Mouse (Mus musculus) gastrocnemius, adult 18-20 months (tissue): Measurements from ENCODE around the gene Ctc1. TPM values are rescaled to one million over a fixed set of nuclear protein-coding genes. Genes with fewer than 3 reads are reported as not detected.

Experiments
- DNase-seq: peaks from one replicate; pipeline ENCODE4 v3.0.0; 2021; ENCODE audit warnings: low spot score
- total RNA-seq, 2 experiments: library from RNA; stranded (reverse); gene quantifications; 2 replicates each; pipeline ENCODE4 v1.2.3; 2021

The Ctc1 gene
- total RNA-seq, 2 experiments from 2014 or later = 9.4 to 9.5 TPM

DNA sequence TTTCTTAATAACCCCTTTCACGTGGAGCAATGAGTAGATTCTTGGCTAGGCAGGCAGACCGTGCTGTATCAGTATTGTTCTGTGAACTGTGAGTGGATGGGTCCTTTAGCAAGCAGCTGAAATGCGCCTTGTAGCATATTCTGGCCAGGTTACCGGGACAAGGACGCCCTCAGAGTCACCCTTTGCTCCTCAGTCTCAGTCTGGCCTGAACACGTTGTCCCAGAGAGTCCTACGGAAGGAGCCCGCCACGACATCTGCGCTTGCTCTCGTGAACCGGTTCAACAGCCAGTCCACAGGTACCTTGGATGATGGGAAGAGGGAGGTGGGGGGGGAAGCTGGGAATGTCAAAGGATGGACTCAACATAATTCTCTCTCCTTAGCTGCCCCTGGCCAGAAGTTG, 31.9 kb downstream of the Ctc1 start:
- DNase-seq = no peak

GRCm38 (mm10) chr11:69048151-69048550, 32.4 kb downstream of the Ctc1 start:
- DNase-seq = no peak

DNA sequence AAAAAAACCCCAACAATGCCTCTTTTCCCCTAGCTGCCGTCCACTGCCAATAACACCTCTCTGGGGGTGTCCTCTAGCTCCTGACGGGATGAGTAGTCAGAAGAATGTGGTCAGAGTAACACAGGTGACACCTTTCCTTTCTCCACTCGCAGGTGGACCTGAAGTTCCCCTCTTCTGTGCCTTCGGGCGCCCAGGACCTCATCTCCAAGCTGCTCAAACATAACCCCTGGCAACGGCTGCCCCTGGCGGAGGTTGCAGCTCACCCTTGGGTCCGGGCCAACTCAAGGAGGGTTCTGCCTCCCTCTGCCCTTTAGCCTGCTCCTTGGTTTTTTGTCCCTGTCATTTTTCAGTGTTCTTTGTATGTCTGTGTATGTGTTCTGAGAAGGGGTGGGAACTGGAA, 35.0 kb downstream of the Ctc1 start:
- no peak for DNase-seq

- no peak for DNase-seq
These were observed 36.1 kb downstream of the Ctc1 start for GRCm38 (mm10) chr11:69051771-69052170.

DNA sequence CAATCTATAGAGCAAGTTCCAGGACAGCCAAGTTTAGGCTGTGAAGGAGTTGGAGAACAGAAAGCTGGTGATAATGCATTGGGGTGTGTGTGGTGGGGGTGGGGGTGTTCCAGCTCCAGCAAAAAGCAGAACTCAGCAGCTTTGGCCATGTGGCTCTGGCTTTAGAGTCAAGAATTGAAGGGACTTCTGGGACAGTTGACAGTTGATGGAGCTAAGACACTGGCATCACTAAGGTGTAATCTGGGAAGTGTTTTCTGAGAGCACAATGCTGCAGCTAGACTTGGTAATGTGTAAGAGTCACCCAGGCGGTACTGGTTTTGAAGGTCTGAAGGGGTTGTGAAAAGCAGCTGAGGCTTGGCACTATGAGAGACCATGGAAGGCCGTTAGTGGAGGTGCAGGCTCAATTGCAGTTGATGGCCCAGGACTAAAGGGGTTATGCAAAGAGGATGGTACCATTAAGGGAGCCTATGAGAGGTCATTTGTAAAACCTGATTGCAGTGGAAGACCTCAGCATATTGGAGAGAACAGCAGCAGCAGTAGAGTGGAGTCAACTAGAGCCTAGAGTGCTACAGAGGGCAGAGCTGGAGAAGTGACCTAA, 37.2 kb downstream of the Ctc1 start:
- DNase-seq = no peak

GRCm38 (mm10) chr11:69053848-69054247, 38.1 kb downstream of the Ctc1 start:
- no peak for DNase-seq

DNA sequence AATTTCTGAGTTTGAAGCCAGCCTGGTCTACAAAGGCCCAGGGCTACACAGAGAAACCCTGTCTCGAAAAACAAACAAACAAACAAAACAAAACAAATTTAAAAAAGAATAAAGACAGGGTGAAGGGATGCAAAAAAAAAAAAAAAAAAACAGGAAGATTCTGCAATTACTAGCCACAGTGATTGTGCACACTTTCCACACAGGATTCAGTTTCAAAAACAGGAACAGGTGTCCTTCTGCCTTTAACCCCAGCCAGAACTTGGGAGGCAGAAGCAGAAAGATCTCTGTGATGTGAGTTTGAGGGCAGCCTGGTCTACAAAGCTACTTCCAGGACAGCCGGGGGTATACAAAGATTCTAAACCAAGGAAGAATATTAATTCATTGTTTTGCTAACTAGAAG, 42.6 kb downstream of the Ctc1 start:
- no peak for DNase-seq

DNA sequence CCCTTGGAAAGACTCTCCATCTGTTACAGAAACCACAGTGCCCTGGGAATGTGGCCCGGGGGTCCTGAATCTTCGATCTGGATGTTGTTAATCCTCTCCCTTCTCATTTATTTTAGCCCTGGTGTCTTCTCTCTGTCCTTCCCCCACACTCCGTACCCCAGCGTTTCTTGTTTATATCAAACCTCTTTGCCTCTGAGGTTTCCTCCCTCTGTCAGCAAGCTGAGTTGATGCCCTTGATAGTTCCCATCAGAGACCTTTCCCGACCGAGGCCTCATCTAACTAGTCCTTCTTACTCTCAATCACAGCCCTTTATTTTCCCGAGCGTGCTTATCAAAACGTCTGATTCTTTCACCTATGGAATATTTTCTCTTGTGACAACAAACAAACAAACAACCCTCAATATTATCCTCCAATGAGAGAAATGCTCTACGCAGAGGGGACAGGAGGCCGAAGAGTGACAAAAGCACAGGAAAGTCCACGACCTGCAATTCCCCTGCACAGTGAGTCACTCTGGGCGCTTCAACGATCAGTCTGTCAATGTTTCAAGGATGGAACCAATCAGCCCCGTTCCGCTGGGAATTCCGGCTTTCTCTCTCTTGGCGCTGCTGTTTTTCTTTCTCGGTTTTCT, 43.1 kb downstream of the Ctc1 start:
- DNase-seq = no peak

DNA sequence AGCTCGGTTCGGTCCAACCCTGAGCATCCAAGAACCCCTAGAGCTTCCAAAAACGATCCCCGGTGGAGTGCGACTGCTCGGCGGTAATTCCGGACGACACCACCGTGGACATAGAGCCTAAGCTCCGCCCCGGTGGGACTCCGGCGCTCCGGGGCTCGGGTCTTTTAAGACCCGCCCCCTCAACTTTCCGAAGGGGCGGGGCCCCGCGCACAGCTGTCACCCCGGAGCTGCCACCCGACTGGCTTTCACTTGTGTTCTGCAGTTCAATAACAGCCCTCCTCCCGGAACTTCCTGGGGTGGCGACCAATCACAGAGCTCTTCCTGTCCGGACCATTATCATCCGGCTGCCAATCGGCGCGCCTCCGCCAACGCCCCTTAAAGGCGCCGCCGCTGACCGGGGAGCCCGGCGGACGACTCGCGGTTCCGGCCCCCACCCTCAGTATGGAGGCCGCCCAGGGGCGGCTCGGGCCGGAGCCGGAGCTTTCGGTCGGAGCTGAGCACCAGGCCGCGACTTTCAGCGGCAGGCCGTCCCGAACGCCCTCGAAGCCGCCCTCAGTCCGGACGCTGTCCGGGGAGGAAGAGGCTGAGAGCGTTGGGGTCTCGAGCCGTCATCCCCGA, 43.8 kb downstream of the Ctc1 start, which contains the start of gene Borcs6:
Borcs6 (plus strand) TSS at position 361 of the 618 bp plus-strand sequence.
- DNase-seq = peak; percentile 95

- no peak for DNase-seq
These were observed 44.3 kb downstream of the Ctc1 start for GRCm38 (mm10) chr11:69059975-69060411.

DNA sequence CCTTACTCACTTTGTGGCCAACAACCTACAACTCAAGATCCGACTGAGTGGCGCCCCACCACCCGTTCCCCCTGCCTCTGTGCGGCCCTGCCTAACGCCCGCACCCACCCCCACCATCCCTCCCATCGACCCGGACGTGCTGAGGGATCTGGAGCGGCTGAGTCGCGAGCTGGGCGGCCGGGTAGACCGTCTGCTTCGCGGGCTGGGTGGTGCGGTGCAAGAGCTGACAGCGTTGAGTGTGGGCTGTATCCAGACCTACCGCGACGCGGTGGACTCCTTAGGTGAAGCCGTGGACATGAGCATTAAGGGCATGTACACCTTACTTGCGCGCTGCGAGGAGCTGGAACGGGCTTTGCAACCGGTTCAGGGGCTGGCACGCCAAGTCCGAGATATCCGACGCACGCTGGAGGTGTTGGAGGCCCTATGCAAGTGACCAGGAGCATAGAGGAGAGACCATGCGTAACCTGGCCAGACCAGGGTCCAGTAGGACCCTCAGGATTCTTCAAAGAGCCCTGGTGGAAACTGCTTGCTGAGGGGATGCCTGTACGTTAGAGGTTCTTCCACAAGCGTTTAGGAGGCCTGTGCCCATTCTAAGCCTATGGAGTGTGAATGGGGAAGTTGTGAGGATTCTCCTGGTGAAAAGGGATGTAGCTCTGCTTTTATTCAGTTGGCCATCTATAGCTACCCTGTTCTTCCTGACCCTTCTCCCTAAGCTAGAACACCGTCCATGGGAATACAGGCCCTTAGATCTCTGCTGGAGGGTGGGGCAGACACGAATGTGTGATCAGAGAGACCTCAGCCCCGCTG, 44.9 kb downstream of the Ctc1 start:
- no peak for DNase-seq

- no peak for DNase-seq
These were observed 45.7 kb downstream of the Ctc1 start for GRCm38 (mm10) chr11:69061255-69061912.

GRCm38 (mm10) chr11:69062194-69062760, 46.6 kb downstream of the Ctc1 start:
- peak; percentile 80 for DNase-seq

GRCm38 (mm10) chr11:69062761-69063224, 47.1 kb downstream of the Ctc1 start:
- peak; percentile 95 for DNase-seq

DNA sequence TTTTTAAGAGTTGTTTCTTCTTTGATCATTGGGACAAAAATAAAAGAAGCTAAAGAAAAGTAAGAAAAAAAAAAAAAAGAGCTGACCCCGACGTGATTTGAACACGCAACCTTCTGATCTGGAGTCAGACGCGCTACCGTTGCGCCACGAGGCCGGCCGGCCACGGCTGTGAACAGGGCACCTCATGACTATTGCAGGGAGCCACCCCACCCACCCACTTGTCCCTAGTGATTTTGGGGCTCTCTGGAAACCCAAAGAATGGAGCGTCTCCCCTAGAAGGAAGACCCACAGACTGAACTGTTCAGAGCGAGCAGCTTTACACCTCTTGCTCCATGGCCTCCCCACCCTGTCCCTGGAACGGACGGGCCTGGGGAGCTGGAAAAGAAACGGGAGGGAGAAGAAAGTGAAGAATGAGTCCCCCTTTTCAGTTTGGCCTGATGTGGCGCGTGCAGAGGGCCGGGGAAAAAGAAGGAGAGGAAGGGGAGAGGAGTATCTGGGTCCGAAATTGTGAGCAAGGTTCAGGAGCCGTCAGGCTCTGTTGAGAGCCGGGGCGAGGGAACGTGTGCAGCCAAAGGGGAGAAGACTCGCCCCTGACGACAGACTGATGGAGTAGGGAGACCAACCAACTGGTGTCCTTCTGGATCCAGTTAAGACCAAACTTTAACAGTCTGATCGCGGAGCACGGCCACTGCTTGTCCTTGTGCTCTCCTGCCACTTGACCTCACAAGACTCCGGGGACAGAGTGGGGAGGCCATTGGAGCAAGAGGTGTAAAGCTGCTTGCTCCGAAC, 47.9 kb downstream of the Ctc1 start:
- peak; percentile 77 for DNase-seq

DNA sequence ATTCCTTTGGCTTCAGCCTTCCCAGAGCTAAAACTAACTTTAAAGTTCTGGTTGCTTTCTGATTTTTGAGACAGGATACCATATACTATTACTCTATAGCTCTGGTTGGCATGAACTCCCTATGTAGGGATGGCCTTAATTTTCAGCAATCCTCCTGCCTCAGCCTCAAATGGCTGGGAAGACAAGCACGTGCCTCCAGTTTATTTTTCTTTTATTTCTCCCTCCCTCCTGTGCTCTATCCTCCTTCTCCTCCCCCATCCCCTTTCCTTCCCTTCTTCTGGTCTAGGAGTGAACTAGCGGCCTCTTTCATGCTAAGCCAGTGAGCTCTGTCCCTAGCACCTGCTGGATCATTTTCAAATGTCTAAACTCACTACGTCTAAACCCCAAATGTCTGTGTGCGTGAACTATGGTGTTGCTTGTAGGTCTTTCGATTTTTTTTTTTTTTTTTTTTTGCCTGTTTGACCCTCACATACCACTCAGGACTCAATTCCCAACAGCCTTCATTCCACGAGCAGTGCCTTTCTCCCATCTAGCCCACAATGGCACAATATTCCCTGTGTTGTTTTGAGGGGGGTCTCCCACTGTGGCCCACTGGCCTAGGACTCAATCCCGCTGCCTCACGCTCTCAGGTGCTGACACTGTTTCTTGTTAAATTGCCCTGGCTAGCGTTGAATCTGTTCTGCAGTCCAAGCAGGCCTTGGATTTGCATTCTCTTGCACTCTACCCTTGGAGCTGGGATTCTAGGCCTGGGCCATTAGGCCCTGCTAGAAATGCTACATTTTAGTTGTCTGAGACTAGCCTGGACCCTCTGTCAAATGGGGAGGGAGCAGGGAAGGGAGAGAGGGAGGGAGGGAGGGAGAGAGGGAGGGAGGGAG, 48.8 kb downstream of the Ctc1 start:
- no peak for DNase-seq

- DNase-seq = no peak
These were observed 49.7 kb downstream of the Ctc1 start for GRCm38 (mm10) chr11:69065394-69065925.

DNA sequence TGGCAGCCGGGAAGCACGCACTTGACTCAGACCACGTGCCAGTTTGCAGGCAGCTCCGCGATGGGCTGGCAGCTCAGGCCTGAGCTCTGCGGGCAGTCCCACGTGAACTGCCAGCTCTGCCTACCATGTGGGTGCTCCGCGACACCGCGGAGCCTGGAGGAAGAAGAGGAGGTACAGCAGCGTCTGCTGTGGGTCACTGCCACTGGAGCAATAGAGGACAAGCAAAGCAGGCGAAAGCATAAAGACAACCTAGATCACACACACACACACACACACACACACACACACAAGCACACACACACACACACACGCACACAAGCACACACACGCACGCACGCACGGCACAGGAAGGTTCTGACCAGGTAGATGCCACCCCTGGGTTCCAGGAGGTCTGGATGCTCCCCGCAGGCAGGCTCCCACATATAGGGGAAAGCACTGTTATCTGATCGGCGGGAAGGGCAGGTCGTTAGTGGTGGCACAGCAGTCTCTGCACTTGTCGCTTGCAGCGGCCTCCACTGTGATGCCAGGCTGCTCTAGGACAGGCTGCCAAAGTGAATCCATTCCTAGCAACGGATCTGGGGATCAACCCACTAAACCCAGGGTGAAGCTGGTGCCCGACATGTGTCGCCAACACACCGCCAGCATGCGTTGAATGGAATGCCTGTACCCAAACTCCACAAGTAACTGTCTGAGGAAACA, 50.6 kb downstream of the Ctc1 start:
- DNase-seq = peak; percentile 34
